Comparison of ENCODE assay signal across 8 mouse cellular contexts in genomic region chr14:105899116-105899515, GRCm38 (mm10). TPM values are rescaled to one million over a fixed set of nuclear protein-coding genes. Genes with fewer than 3 reads are reported as not detected.
DNase-seq lines count a peak whose midpoint lies in the region; ATAC-seq and TF ChIP-seq lines count a peak whose summit lies in the region.

No protein-coding gene starts in this region.

- no peaks in the 10 kb centered on the region for H3K36me3 ChIP-seq in C2C12 (ENCODE audit: control insufficient read depth, insufficient read depth)
- H3K36me3 ChIP-seq in forebrain, embryonic 16.5 days (ENCODE audit: control insufficient read depth, insufficient read depth) = no peaks in the 10 kb centered on the region
- H3K36me3 ChIP-seq in limb, embryonic 10.5 days = no peaks in the 10 kb centered on the region
- no peaks in the 10 kb centered on the region for H3K36me3 ChIP-seq in neural tube, embryonic 15.5 days

- peaks cover 28% of the 10 kb centered on the region for H3K79me2 ChIP-seq in C2C12 (ENCODE audit: control insufficient read depth, insufficient read depth)

- peak overlapping the region; percentile 98 for H3K27ac ChIP-seq in gastrocnemius, adult 2 months
- H3K27ac ChIP-seq in forebrain, embryonic 16.5 days (ENCODE audit: low read length) = no peak overlapping the region
- peak overlapping the region; percentile 92 for H3K27ac ChIP-seq in limb, embryonic 10.5 days
- H3K27ac ChIP-seq in neural tube, embryonic 15.5 days (replicated peaks) = 0 out of 2 replicates have a peak overlapping the region, but pooled peaks have one; percentile 97

- intact Hi-C loops in gastrocnemius, adult 2 months (cut with DNase I) = loop anchor here (5.0 to 10.0 kb wide), 5 partner anchors 258 to 724 kb away; partner anchors contain the start of gene Rbm26

- TF ChIP-seq CTCF in gastrocnemius, adult 2 months (IDR thresholded peaks at IDR 0.05) = no peak
- no peak for TF ChIP-seq CTCF in C2C12 (IDR thresholded peaks at IDR 0.05; ENCODE audit: control insufficient read depth, insufficient read depth, insufficient read length)

- H3K9ac ChIP-seq in forebrain, embryonic 16.5 days (replicated peaks; ENCODE audit: low read depth, low read length) = peak overlapping the region; percentile 86; the same call in 1 of the 2 replicates
- H3K9ac ChIP-seq in neural tube, embryonic 15.5 days (replicated peaks) = 0 out of 2 replicates have a peak overlapping the region, but pooled peaks have one; percentile 20

- no peak for ATAC-seq in forebrain, embryonic 16.5 days
- ATAC-seq in neural tube, embryonic 15.5 days (ENCODE audit: low FRiP score) = no peak

- peak overlapping the region; percentile 97 for H3K4me3 ChIP-seq in gastrocnemius, adult 2 months
- no peak overlapping the region for H3K4me3 ChIP-seq in C2C12 (ENCODE audit: insufficient read depth, poor library complexity, severe bottlenecking)
- H3K4me3 ChIP-seq in forebrain, embryonic 16.5 days (replicated peaks; ENCODE audit: low read length) = peak overlapping the region; percentile 81
- peak overlapping the region; percentile 66 for H3K4me3 ChIP-seq in limb, embryonic 10.5 days
- peak overlapping the region; percentile 76 for H3K4me3 ChIP-seq in neural tube, embryonic 15.5 days (replicated peaks)

- peaks cover 25% of the 10 kb centered on the region for H3K79me3 ChIP-seq in C2C12 (ENCODE audit: low read depth)

- H3K27me3 ChIP-seq in C2C12 (ENCODE audit: control insufficient read depth, insufficient read depth, insufficient read length) = no peaks in the 10 kb centered on the region
- no peaks in the 10 kb centered on the region for H3K27me3 ChIP-seq in forebrain, embryonic 16.5 days (replicated peaks; ENCODE audit: control insufficient read depth, insufficient read depth, low read length)
- H3K27me3 ChIP-seq in limb, embryonic 10.5 days (ENCODE audit: low read depth, poor library complexity, severe bottlenecking) = no peaks in the 10 kb centered on the region
- no peaks in the 10 kb centered on the region for H3K27me3 ChIP-seq in neural tube, embryonic 15.5 days (replicated peaks)

- peaks cover 11% of the 10 kb centered on the region for H3K4me1 ChIP-seq in forebrain, embryonic 16.5 days (replicated peaks; ENCODE audit: control insufficient read depth, insufficient read depth, low read length)
- H3K4me1 ChIP-seq in limb, embryonic 10.5 days = peaks cover 15% of the 10 kb centered on the region
- peaks cover 9% of the 10 kb centered on the region for H3K4me1 ChIP-seq in neural tube, embryonic 15.5 days

- 5% methylated on average over 11 of the region's 11 CpGs for WGBS in forebrain, embryonic 16.5 days
- 4% methylated on average over 11 of the region's 11 CpGs for WGBS in limb, embryonic 10.5 days
- WGBS in neural tube, embryonic 15.5 days = 2% methylated on average over 11 of the region's 11 CpGs

- H3K9me3 ChIP-seq in forebrain, embryonic 16.5 days (ENCODE audit: control insufficient read depth, low read length) = no peaks in the 10 kb centered on the region
- no peaks in the 10 kb centered on the region for H3K9me3 ChIP-seq in limb, embryonic 10.5 days (replicated peaks)
- no peaks in the 10 kb centered on the region for H3K9me3 ChIP-seq in neural tube, embryonic 15.5 days (replicated peaks)

- H3K4me2 ChIP-seq in forebrain, embryonic 16.5 days (ENCODE audit: low read length) = peak overlapping the region; percentile 99
- peak overlapping the region; percentile 98 for H3K4me2 ChIP-seq in neural tube, embryonic 15.5 days

- peak overlapping the region; percentile 41 for H3ac ChIP-seq in C2C12 (ENCODE audit: control insufficient read depth, insufficient read length, low read depth)

- DNase-seq in gastrocnemius, adult 2 months = peak; percentile 31
- DNase-seq in gastrocnemius, postnatal 25 days = no peak
- DNase-seq in limb, embryonic 10.5 days (ENCODE audit: low spot score) = no peak
- no peak for DNase-seq in right cerebral cortex, adult 18-20 months
- no peak for DNase-seq in right cerebral cortex, adult 2 months (ENCODE audit: low spot score in 2 of 2)

TF ChIP-seq in C2C12, 6 proteins besides CTCF, POLR2A, EP300 and RAD21:
- TF ChIP-seq MYOG (IDR thresholded peaks at IDR 0.05; ENCODE audit: control insufficient read depth, extremely low read depth, insufficient read length) (no peak), MYOD1 (IDR thresholded peaks at IDR 0.05; ENCODE audit: control insufficient read depth, insufficient read length, low read depth) (no peak), FOSL1 (IDR thresholded peaks at IDR 0.05; ENCODE audit: insufficient read depth, low read length, poor library complexity, severe bottlenecking) (no peak), CEBPB (IDR thresholded peaks at IDR 0.05; ENCODE audit: low read depth) (no peak), MAX (IDR thresholded peaks at IDR 0.05) (no peak), USF1 (IDR thresholded peaks at IDR 0.05; ENCODE audit: low read depth) (no peak)

RNA-seq across cellular contexts. Expression of gene Spry2, which starts 2.5 kb away (rescaled TPM):
- 10 to 100 TPM; 16.8 to 21.8 TPM for total RNA-seq in gastrocnemius, adult 2 months (2021)
- total RNA-seq in gastrocnemius, postnatal 25 days (2021) = 10 to 100 TPM; 19.8 to 20.1 TPM
- polyA plus RNA-seq in C2C12 (2012; fragmentation: generic; extraction: Trizol) = 51.8 TPM
- polyA plus RNA-seq in forebrain, embryonic 16.5 days (2015; fragmentation: Nextera tagmentation; extraction: Ambion mirVana) = 29.6 and 39.0 TPM in 2 replicates
- 36.2 and 43.4 TPM in 2 replicates for polyA plus RNA-seq in limb, embryonic 10.5 days (2016; fragmentation: Nextera tagmentation; extraction: Ambion mirVana)
- polyA plus RNA-seq in neural tube, embryonic 15.5 days (2015; fragmentation: Nextera tagmentation; extraction: Ambion mirVana) = 34.5 and 38.6 TPM in 2 replicates
